Mouse (Mus musculus) ES-CJ7 (cell line): ENCODE data around the gene Nova2.

Source experiments
- DNase-seq: peaks from one replicate; pipeline ENCODE4 v3.0.0; 2011; ENCODE audit warnings: low read depth, low spot score

Gene Nova2

GRCm38 (mm10) chr7:18978381-18978780 is 52.7 kb downstream of the Nova2 start:
- DNase-seq, result no peak

DNA sequence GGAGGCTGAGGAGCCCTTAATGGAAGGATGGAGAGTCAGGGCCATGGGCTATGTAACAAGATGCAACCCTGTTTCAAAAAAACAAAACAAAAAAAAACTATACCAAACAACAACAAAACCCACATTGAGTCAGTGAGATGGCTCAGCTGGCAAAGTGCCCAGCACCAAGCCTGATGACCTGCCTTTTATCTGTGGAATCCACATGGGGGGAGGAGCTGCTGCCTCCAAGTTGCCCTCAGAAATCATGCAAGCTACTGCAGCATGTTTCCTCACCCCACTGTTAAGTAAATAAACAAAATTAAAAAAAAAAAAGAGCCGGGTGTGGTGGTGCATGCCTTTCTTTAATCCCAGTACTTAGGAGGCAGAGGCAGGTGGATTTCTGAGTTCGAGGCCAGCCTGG is 60.8 kb downstream of the Nova2 start:
- no peak for DNase-seq

DNA sequence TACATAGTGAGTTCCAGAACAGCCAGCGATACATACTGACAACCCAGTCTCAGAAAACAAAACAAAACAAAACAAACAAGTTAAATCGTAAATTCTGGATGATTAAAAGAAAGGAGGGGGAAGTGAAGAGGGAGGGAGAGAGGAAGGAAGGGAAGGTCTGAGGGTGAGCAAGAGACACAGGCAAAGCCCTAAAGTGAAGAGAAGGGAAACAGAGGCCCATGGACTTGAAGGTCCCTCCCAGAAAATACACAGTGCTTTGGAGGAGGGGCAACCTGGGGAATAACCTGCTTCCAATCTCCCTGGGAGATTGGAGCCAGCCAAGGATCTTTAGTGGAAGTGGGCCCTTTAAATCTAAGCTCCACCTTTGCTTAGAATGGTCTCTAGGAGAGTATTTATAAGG is 61.4 kb downstream of the Nova2 start, which contains the start of gene Nanos2:
TSS of gene Nanos2 (plus strand) at position 301 of the 400 bp plus-strand sequence.
- DNase-seq, result no peak

DNA sequence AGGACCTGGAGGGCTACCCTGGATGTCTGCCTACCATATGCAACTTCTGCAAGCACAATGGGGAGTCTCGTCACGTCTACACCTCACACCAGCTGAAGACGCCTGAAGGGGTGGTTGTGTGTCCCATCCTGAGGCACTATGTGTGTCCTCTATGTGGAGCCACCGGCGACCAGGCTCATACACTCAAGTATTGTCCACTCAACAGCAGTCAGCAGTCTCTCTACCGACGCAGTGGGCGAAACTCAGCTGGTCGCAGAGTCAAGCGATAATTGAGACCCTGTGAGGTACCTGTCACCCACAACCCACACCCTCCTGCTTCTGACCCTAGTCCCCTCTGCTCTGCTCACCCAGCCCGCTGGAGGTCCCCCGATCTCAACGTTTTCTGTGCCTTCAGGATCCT is 62.1 kb downstream of the Nova2 start:
- DNase-seq, result no peak

DNA sequence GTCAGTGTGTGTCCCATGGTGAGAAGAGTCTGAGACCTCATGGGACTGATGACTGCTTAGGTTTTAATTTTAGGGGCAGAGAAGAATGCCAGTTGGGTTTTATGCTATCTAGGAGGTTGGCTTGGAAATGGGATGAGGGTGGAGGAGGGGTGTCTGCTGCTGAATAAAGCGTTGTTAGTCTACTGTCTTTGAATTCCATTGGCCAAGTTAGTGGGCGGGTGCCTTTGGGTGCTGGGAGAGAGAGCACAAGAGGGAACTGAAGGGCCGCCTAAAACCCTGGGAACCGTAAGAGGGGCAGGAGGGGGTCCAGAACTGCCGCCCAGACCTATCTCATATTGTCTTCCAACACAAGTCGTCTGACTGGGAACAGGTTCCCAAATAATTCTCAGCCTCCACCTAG is 63.1 kb downstream of the Nova2 start:
- DNase-seq, result no peak

DNA sequence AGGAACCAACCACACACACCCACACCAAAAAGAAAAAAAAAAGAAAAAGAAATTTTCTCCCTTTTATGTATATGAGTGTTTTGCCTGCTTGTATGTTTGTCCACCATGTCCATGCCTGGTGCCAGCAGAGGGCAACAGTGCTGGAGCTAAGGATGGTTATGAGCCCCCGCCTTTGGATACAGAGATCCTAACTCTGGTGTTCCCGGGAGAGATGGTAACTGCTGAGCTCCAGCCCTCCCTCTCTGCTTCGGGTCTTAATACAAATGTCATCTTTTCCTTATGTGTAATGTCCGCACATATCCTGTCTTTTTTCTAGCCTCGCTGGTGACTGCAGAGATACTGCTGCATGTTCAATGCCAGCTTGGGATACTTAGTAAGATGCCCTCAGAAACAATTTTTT is 64.3 kb downstream of the Nova2 start:
- no peak for DNase-seq

- DNase-seq, result peak; percentile 100
Observed at GRCm38 (mm10) chr7:18990601-18991295, 65.1 kb downstream of the Nova2 start, which contains the start of gene Mypop. Gene Mypop, plus strand, starts transcription at chr7:18991245.

GRCm38 (mm10) chr7:18991660-18992293 is 66.1 kb downstream of the Nova2 start:
- no peak for DNase-seq

GRCm38 (mm10) chr7:18992294-18992675 is 66.6 kb downstream of the Nova2 start:
- DNase-seq, result no peak

GRCm38 (mm10) chr7:18993036-18993435 is 67.3 kb downstream of the Nova2 start:
- DNase-seq, result no peak

- DNase-seq, result peak; percentile 53
Observed at GRCm38 (mm10) chr7:18998835-18999234, 73.1 kb downstream of the Nova2 start.

DNA sequence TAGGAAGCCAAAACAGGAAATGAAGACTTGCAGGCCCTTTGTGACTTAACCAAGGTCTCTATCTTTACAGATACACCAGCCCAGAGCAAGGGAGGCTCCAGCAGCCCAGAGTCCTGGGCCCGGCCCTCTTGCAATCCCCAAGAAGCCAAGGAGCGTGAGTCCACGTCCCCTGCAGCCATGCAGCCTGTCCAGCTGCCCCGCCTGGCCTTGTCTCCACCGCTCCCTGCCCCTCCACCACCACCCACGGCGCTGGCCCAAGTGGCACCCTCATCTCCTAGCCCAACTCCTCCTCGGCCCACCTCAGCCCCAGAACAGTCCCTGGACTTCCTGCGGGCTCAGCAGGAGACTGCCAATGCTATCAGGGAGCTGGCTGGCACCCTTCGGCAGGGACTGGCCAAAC is 74.7 kb downstream of the Nova2 start:
- DNase-seq, result no peak

- peak; percentile 85 for DNase-seq
Observed at GRCm38 (mm10) chr7:19001066-19001806, 75.5 kb downstream of the Nova2 start.

DNA sequence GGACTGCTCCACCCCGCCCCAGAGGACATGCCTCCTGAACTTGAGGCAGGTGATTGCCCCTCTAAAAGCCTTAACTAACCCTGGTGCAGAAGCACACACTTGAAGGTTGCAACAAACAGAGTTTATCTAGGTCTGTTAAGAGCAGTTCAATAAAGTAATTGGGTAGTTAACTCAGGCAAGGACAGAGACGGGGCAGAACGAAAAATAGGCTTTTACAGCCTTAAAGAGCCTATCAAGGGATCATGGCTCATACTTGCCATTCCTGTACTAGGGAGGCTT is 76.1 kb downstream of the Nova2 start:
- no peak for DNase-seq

- no peak for DNase-seq
Observed at GRCm38 (mm10) chr7:19002115-19002514, 76.4 kb downstream of the Nova2 start.

- peak; percentile 93 for DNase-seq
Observed at GRCm38 (mm10) chr7:19002848-19003498, 77.3 kb downstream of the Nova2 start.

GRCm38 (mm10) chr7:19003902-19004630 is 78.4 kb downstream of the Nova2 start, which contains the start of gene Irf2bp1:
Gene Irf2bp1, plus strand, starts transcription at chr7:19004044.
- DNase-seq, result peak; percentile 90

GRCm38 (mm10) chr7:19004631-19005079 is 79.0 kb downstream of the Nova2 start:
- no peak for DNase-seq

DNA sequence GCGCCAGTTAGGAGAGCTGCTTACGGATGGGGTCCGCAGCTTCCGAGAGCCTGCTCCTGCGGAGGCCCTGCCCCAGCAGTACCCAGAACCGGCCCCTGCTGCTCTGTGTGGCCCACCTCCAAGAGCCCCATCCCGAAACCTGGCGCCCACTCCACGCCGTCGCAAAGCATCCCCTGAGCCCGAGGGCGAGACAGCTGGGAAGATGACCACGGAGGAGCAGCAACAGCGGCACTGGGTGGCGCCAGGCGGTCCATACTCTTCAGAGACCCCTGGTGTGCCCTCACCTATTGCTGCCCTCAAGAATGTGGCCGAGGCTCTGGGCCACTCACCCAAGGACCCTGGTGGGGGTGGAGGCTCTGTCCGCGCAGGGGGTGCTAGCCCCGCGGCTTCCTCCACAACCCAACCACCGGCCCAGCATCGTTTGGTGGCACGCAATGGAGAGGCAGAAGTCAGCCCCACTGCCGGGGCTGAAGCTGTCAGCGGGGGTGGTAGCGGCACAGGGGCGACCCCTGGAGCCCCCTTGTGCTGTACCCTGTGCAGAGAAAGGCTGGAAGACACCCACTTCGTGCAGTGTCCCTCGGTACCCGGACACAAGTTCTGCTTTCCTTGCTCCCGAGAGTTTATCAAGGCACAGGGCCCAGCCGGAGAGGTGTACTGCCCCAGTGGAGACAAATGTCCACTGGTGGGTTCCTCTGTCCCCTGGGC is 79.9 kb downstream of the Nova2 start:
- no peak for DNase-seq

GRCm38 (mm10) chr7:19006476-19006875 is 80.8 kb downstream of the Nova2 start:
- DNase-seq, result peak; percentile 92
